Mouse (Mus musculus) forebrain, embryonic 15.5 days (tissue): ENCODE results near the gene Ran. TPM values are rescaled to one million over a fixed set of nuclear protein-coding genes. Genes with fewer than 3 reads are reported as not detected.

Source experiments
- ATAC-seq: fragments of 200-750 bp; cut with Nextera tagmentation; replicated peaks from 2 replicates; pipeline ENCODE4 v1.8.0; 2017; ENCODE audit warnings: mild to moderate bottlenecking, moderate TSS enrichment, moderate library complexity
- H3K27ac ChIP-seq: fragments of 300-500 bp; sonication (generic); replicated peaks from 2 replicates; pipeline ENCODE4 v1.5.1; 2015; ENCODE audit warnings: mild to moderate bottlenecking, inconsistent platforms
- H3K27me3 ChIP-seq: fragments of 300-500 bp; sonication (generic); 2 replicates; pipeline ENCODE4 v1.6.1; 2015; ENCODE audit warnings: inconsistent platforms
- H3K36me3 ChIP-seq: fragments of 300-500 bp; sonication (generic); 2 replicates; pipeline ENCODE4 v1.6.1; 2015; ENCODE audit warnings: mild to moderate bottlenecking, inconsistent platforms
- H3K4me1 ChIP-seq: fragments of 300-500 bp; sonication (generic); 2 replicates; pipeline ENCODE4 v1.6.1; 2015; ENCODE audit warnings: inconsistent platforms
- H3K4me2 ChIP-seq: fragments of 300-500 bp; sonication (generic); replicated peaks from 2 replicates; pipeline ENCODE4 v1.6.1; 2015; ENCODE audit warnings: mild to moderate bottlenecking, inconsistent platforms
- H3K4me3 ChIP-seq: fragments of 300-500 bp; sonication (generic); 2 replicates; pipeline ENCODE4 v1.5.1; 2015; ENCODE audit warnings: mild to moderate bottlenecking, inconsistent platforms
- H3K9ac ChIP-seq: fragments of 300-500 bp; sonication (generic); replicated peaks from 2 replicates; pipeline ENCODE4 v1.6.1; 2015; ENCODE audit warnings: mild to moderate bottlenecking, inconsistent platforms
- H3K9me3 ChIP-seq: fragments of 300-500 bp; sonication (generic); 2 replicates; pipeline ENCODE4 v1.6.1; 2016; ENCODE audit warnings: inconsistent platforms
- WGBS: fragments of 180-500 bp; shearing (Covaris S2); methylation state at CpG from one replicate; pipeline ENCODE4 v1.1.7; 2015; ENCODE audit warnings: mixed read lengths; 5-methylcytosine and 5-hydroxymethylcytosine counted together
- polyA plus RNA-seq: library from polyadenylated mRNA; unstranded; fragments of >200 nt; fragmentation: Nextera tagmentation; extraction: Ambion mirVana; gene quantifications from 2 replicates; pipeline ENCODE4 v1.2.1, GENCODE M21; 2015

The Ran gene
- polyA plus RNA-seq, 1 experiment from 2014 or later: 487 TPM

DNA sequence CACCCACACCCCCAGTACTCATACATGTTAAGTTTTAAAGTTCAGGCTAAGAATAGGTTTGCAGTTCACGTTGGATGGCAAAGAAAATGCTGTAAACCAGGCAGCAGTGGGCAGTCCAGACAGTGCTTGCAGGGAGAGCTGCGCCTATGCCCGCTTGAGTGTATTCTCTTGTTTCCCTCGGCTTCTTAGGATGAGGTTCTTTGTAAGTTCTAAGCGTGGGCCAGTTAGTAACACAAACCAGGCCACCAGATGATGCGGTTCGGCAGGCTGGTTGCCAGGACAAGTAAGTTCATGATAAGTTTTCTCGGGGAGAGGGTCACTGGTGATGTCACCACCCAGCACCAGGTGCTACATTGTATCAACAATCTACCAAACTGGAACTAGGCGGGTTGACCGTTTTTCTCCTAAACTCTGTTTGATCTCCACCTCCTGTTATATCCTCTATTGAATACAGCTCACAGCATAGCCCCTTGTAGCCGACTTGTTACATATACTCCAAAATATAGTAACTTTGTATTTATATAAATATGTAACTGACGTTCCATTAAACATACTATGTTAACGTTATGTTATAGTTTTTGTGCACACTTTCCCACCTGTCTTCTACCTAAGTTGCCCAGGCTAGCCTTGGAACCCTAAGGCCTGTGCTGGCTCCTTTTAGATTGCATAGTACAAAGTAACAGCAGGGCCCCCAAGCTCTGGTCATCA is 933 bp upstream of the Ran start:
- WGBS: 88% methylated on average over 13 of the region's 13 CpGs
- H3K36me3 ChIP-seq: peaks cover 6% of the 10 kb centered on the region
- no peaks in the 10 kb centered on the region for H3K27me3 ChIP-seq
- H3K27ac ChIP-seq: peak overlapping the region; percentile 96
- peak overlapping the region; percentile 70 for H3K4me2 ChIP-seq
- no peak for ATAC-seq
- no peaks in the 10 kb centered on the region for H3K9me3 ChIP-seq
- peaks cover 19% of the 10 kb centered on the region for H3K4me1 ChIP-seq
- H3K9ac ChIP-seq: peak overlapping the region; percentile 83
- peak overlapping the region; percentile 86 for H3K4me3 ChIP-seq

DNA sequence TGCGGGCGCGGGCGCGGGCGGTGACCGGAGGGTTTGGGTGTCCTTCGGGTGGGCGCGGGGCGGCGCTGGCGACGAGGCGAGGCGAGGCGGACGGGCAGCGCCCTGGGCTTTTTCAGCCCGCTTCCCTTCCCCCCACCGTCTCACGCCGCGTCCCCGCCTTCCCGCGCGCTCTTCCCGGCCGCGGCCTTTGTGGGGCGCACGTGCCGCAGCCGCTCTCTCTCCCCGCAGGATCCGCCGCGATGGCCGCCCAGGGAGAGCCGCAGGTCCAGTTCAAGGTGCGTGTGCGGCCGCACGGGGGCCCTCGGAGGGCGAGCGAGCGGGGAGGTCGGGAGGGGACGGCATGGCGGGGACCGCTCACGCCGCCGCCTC is 415 bp downstream of the Ran start:
- peak overlapping the region; percentile 86 for H3K4me3 ChIP-seq
- no peaks in the 10 kb centered on the region for H3K27me3 ChIP-seq
- 0% methylated on average over 48 of the region's 56 CpGs for WGBS
- H3K4me1 ChIP-seq: peaks cover 19% of the 10 kb centered on the region
- no peaks in the 10 kb centered on the region for H3K9me3 ChIP-seq
- H3K4me2 ChIP-seq: peak overlapping the region; percentile 71
- peaks cover 12% of the 10 kb centered on the region for H3K36me3 ChIP-seq
- H3K27ac ChIP-seq: peak overlapping the region; percentile 96
- peak overlapping the region; percentile 91 for H3K9ac ChIP-seq
- ATAC-seq: peak; percentile 84

DNA sequence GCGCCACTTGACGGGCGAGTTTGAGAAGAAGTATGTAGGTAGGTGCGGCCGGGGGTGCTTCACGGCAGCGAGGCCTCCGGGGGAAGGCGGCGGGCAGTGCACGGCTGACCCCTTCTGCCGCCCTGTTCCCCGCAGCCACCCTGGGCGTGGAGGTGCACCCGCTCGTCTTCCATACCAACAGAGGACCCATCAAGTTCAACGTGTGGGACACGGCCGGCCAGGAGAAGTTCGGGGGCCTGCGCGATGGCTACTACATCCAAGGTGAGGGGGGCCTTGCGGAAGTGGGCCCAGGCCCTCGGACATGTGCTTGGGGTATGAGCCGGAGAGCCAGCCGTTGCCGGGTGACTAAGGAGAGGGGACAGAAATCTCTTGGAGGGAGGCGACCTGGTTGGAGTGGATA is 862 bp downstream of the Ran start:
- WGBS: 2% methylated on average over 28 of the region's 28 CpGs
- peak; percentile 15 for ATAC-seq

DNA sequence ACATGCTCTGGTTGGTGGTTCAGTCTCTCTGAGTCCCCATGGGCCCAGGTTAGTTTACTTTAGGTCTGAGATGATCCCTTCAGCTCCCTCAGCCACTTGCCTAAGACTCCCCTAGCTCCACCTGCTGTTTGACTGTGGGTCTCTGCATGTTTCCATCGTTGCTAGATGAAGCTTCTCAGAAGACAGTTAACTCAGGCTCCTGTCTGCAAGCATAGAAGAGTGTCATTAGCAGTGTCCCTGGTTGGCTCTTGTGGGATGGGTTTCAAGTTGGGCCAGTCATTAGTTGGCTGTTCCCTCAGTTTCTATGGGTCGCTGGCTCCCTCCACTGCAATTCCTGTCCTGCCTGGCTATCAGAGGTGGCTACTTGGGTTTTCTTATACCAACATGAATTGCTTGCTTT is 5.2 kb downstream of the Ran start:
- no peak for ATAC-seq
- WGBS: 56% methylated on average over 2 of the region's 2 CpGs
- Histone ChIP-seq H3K9ac (no peak overlapping the region), H3K27me3 (no peaks in the 10 kb centered on the region), H3K9me3 (no peaks in the 10 kb centered on the region), H3K27ac (no peak overlapping the region), H3K36me3 (peaks cover 23% of the 10 kb centered on the region), H3K4me1 (peaks cover 12% of the 10 kb centered on the region), H3K4me2 (no peak overlapping the region), H3K4me3 (no peak overlapping the region)

More for the DNA sequence above, 862 bp downstream of the Ran start:
- H3K4me3 ChIP-seq: peak overlapping the region; percentile 86
- H3K4me2 ChIP-seq: peak overlapping the region; percentile 71
- peak overlapping the region; percentile 96 for H3K27ac ChIP-seq
- H3K9ac ChIP-seq: peak overlapping the region; percentile 91
- peaks cover 16% of the 10 kb centered on the region for H3K36me3 ChIP-seq
- peaks cover 19% of the 10 kb centered on the region for H3K4me1 ChIP-seq
- H3K27me3 ChIP-seq: no peaks in the 10 kb centered on the region
- no peaks in the 10 kb centered on the region for H3K9me3 ChIP-seq

DNA sequence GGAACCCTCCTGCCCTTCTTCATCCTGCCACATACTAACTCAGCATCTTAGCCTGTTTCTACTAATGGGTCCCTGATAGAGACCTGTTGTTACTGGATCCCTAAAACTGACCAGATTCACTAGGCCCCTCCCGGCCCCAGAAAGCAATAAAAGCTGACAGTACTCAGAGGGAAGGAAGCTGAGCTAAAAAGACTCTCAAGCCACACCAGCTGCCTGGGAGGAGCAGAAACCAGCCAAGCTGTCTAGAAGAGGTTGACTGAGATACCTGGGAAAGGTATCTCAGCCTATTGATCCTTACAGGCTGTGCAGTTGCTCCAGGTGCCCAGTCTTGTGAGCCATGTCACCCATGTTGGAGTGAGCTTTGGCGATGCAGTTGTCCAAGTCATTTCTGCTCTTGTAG is 5.9 kb downstream of the Ran start:
- peaks cover 23% of the 10 kb centered on the region for H3K36me3 ChIP-seq
- no peak overlapping the region for H3K4me3 ChIP-seq
- 97% methylated on average over 2 of the region's 2 CpGs for WGBS
- peaks cover 12% of the 10 kb centered on the region for H3K4me1 ChIP-seq
- H3K4me2 ChIP-seq: no peak overlapping the region
- H3K9ac ChIP-seq: no peak overlapping the region
- H3K27ac ChIP-seq: no peak overlapping the region
- no peaks in the 10 kb centered on the region for H3K27me3 ChIP-seq
- ATAC-seq: no peak
- no peaks in the 10 kb centered on the region for H3K9me3 ChIP-seq

DNA sequence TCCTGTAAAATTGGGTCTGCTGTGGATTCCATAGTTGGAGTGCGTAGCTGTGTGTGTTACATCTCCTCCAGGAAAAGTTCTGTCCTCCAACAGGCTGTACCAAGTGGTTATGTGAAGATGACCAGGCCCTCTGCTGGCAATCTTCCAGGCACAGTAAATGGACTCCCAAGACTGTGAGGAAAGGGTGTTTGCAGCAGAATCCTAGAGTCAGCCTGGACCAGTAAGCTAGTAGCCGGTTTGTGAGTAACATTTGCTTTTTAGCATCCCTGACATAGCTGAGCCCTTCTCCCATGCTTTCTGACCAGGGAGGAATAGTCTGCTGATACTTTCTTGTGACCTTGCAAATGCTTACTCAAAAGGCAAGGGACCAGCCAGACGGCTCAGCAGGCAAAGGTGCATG is 6.3 kb downstream of the Ran start:
- 89% methylated on average over 3 of the region's 3 CpGs for WGBS
- H3K27ac ChIP-seq: no peak overlapping the region
- no peaks in the 10 kb centered on the region for H3K9me3 ChIP-seq
- no peak overlapping the region for H3K4me3 ChIP-seq
- peaks cover 23% of the 10 kb centered on the region for H3K36me3 ChIP-seq
- ATAC-seq: no peak
- no peak overlapping the region for H3K9ac ChIP-seq
- H3K4me2 ChIP-seq: no peak overlapping the region
- H3K27me3 ChIP-seq: no peaks in the 10 kb centered on the region
- peaks cover 12% of the 10 kb centered on the region for H3K4me1 ChIP-seq

DNA sequence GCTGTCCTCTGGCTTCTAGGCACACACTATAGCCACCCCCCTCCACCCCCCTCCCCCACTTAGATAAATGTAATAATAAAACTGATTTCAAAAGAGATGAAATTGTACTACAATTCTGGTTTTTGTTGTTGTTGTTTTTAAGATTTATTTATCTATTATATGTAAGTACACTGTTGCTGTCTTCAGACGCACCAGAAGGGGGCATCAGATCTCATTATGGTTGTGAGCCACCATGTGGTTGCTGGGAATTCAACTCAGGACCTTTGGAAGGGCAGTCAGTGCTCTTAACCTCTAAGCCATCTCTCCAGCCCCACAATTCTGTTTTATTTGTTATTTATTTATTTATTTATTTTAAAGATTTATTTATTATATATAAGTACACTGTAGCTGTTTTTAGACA is 6.8 kb downstream of the Ran start:
- Histone ChIP-seq H3K4me3 (no peak overlapping the region), H3K27me3 (no peaks in the 10 kb centered on the region)

DNA sequence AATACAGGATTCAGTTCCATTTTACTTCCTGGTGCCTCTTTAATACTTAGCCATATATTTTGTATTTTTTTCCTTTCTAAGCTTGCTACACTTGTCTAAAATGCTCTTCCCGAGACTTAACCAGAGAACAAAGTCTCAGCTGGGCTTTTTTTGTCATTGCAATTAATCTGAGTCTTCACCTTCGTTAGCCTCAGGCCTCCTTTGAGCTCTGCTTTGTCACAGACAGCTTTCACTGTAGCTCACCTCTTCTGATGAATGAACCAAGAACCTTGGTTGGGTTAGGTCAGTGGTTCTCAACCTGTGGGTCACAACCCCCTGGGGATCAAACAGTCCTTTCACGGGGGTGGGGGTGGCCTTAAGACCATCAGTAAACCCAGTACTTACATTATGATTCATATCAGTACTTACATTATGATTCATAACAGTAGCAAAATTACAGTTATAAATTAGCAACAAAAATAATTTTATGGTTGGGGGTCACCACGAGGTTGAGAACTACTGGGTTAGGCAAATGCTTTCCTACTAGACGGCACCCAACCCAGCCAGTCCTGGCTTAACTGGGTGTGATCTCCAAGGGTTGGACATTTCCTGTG is 9.4 kb downstream of the Ran start:
- H3K36me3 ChIP-seq: peaks cover 16% of the 10 kb centered on the region; the same call in 1 of the 2 replicates
- no peak overlapping the region for H3K4me2 ChIP-seq
- H3K4me3 ChIP-seq: no peak overlapping the region
- no peaks in the 10 kb centered on the region for H3K27me3 ChIP-seq
- H3K4me1 ChIP-seq: no peaks in the 10 kb centered on the region
- 60% methylated on average over 5 of the region's 5 CpGs for WGBS
- no peaks in the 10 kb centered on the region for H3K9me3 ChIP-seq
- no peak overlapping the region for H3K27ac ChIP-seq
- H3K9ac ChIP-seq: no peak overlapping the region
- ATAC-seq: no peak

More for the DNA sequence above, 6.8 kb downstream of the Ran start:
- no peak overlapping the region for H3K27ac ChIP-seq
- no peak overlapping the region for H3K9ac ChIP-seq
- 75% methylated on average over 1 of the region's 1 CpGs for WGBS
- H3K4me1 ChIP-seq: peaks cover 8% of the 10 kb centered on the region
- H3K4me2 ChIP-seq: no peak overlapping the region
- H3K9me3 ChIP-seq: no peaks in the 10 kb centered on the region
- peaks cover 23% of the 10 kb centered on the region for H3K36me3 ChIP-seq
- no peak for ATAC-seq

DNA sequence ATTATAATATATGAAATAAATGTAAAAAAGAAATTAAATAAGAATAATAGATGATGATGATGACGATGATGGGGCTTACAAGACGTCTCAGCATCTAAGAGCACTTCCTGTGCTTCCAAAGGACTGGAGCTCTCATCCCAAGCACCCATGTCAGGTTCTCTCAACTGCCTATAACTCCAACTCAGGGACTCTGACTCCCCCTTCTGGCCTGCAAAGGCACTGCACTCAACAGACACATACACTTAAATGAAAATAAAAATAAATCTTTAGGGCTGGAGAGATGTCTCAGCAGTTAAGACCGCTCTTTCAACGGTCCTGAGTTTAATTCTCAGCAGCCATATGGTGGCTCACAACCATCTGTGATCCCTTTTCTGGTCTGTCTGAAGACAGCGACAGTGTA is 16.8 kb downstream of the Ran start:
- Histone ChIP-seq H3K4me2 (no peak overlapping the region), H3K4me1 (no peaks in the 10 kb centered on the region), H3K4me3 (no peak overlapping the region), H3K27me3 (no peaks in the 10 kb centered on the region), H3K36me3 (no peaks in the 10 kb centered on the region), H3K27ac (no peak overlapping the region), H3K9ac (no peak overlapping the region), H3K9me3 (no peaks in the 10 kb centered on the region)
- no peak for ATAC-seq
- WGBS: 87% methylated on average over 5 of the region's 5 CpGs

DNA sequence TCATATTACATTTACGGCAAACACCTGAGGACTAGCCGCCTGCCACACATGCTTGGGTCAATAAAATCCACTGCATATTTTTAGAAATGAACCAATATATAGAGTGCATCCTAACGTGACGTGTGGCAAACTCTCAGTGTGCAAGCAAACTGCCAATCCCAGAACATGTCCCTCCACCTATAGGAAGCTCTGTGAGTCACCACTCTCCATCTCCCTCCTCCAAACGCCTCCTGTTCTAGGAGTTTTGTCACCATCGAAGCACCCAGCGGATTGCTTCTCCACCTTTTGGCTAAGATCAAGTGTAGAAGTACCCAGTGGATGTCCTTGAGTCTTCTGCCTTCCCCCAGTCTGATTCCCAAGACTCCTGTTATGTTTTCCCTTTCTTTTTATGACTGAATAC is 17.9 kb downstream of the Ran start:
- ATAC-seq: no peak
- Histone ChIP-seq H3K36me3 (no peaks in the 10 kb centered on the region), H3K9ac (no peak overlapping the region), H3K9me3 (no peaks in the 10 kb centered on the region), H3K4me3 (no peak overlapping the region), H3K27ac (no peak overlapping the region), H3K4me2 (no peak overlapping the region), H3K4me1 (no peaks in the 10 kb centered on the region), H3K27me3 (no peaks in the 10 kb centered on the region)
- WGBS: 87% methylated on average over 7 of the region's 7 CpGs

DNA sequence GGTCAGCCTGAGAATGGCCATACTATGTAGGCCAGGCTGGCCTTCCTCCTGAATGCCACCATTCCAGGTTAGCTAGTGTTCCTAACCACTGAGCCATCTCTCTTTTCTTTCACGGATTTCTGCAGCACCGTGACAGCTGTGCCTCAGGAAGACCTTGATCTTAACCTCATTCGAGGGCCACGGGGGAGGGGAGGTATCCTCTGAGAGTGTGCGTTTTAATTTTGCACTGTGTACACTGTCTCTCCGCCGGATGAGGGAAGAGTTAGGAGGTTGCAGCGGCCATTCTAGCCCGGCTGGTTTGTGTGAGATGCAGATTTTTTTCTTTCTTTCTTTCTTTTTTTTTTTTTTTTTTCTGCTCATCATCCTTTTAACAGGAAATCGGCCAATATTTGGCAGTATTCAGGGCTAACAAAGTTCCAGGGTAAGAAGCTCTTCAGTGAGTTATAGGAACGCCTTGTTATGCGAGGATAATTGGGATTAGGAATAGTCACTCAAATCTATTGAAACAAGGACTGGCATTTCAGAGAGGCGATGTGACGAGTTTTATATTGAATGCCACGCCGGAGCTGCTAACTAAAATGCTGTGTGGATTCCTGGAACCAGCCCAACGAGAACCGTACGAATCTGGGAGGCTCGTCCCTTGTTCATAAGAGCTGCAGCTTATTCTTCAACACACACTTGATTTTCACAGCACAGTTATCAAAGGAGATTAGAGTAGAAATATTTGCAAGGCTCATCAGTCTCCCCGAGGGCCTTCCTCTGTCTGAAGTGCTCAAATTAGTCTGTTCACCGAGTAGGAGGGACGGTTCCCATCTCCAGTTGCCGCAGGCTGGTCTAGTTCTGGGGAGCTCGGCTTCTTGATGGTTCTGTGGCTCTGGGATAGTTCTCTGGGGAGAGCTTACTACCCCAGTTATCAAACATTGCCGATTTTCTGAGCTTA is 26.0 kb downstream of the Ran start:
- no peaks in the 10 kb centered on the region for H3K36me3 ChIP-seq
- H3K4me1 ChIP-seq: peaks cover 40% of the 10 kb centered on the region
- no peaks in the 10 kb centered on the region for H3K27me3 ChIP-seq
- H3K4me2 ChIP-seq: peak overlapping the region; percentile 5; the same call in 1 of the 2 replicates
- 15% methylated on average over 26 of the region's 26 CpGs for WGBS
- peak overlapping the region; percentile 2; the same call in 1 of the 2 replicates for H3K9ac ChIP-seq
- H3K4me3 ChIP-seq: no peak overlapping the region
- no peaks in the 10 kb centered on the region for H3K9me3 ChIP-seq
- ATAC-seq: 0 out of 2 replicates have a peak, but pooled peaks have one; percentile 44
- H3K27ac ChIP-seq: peak overlapping the region; percentile 68

DNA sequence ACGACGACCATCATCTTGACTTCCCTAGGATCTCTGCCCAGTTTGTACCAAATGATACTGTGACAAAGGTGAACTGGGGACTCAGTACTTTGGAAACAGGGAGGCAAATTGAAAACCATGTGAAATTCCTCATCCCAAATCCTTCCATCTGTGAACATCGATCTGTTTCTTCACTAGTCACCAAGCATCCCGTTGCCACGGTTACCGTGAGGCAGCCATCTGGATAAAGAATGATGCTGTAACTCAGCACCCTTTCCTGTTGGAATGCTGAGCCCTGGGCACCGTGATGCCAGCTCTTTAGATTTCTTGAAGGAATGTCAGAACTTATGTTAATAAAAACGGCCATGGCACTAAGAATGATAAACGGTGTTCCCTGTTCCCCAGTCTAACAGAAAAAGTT is 29.5 kb downstream of the Ran start:
- Histone ChIP-seq H3K36me3 (no peaks in the 10 kb centered on the region), H3K4me1 (peaks cover 46% of the 10 kb centered on the region), H3K9me3 (no peaks in the 10 kb centered on the region), H3K27ac (peak overlapping the region; percentile 83), H3K27me3 (no peaks in the 10 kb centered on the region), H3K9ac (no peak overlapping the region), H3K4me3 (no peak overlapping the region), H3K4me2 (no peak overlapping the region)
- peak; percentile 64; the same call in 1 of the 2 replicates for ATAC-seq
- 45% methylated on average over 9 of the region's 9 CpGs for WGBS
